Mouse (Mus musculus) small intestine, adult 2 months (tissue): ENCODE data around the gene Extl1.

Source experiments
- CTCF ChIP-seq: fragments of 200-500 bp; IDR thresholded peaks from 2 replicates; pipeline ENCODE4 v1.5.1; 2012; ENCODE audit warnings: low read depth, mild to moderate bottlenecking, control low read depth, inconsistent platforms, low read length, moderate library complexity, mixed read lengths; ENCODE audit not compliant: insufficient replicate concordance, insufficient read length; ENCODE audit errors: extremely low read depth
- POLR2A ChIP-seq: fragments of 200-500 bp; IDR thresholded peaks from 2 replicates; pipeline ENCODE4 v1.6.1; 2012; ENCODE audit warnings: low read depth, mild to moderate bottlenecking, control low read depth, inconsistent platforms, low read length, moderate library complexity

GRCm38 (mm10) chr4:134379510-134379909 lies 4.1 kb downstream of the Extl1 start:
- TF ChIP-seq CTCF (no peak), POLR2A (no peak)
